Mouse (Mus musculus) lung, postnatal 4 days (tissue): Measurements from ENCODE around the gene Unc93b1.
"Not testable (repeated sequence)": the region's sequence is repeated elsewhere in the genome, so short reads cannot be mapped to it uniquely, and the experiment has no call there.

ENCODE experiments used
- DNase-seq, 2 experiments: peaks; one replicate each; pipeline ENCODE4 v3.0.0; 2021

Gene Unc93b1

DNA sequence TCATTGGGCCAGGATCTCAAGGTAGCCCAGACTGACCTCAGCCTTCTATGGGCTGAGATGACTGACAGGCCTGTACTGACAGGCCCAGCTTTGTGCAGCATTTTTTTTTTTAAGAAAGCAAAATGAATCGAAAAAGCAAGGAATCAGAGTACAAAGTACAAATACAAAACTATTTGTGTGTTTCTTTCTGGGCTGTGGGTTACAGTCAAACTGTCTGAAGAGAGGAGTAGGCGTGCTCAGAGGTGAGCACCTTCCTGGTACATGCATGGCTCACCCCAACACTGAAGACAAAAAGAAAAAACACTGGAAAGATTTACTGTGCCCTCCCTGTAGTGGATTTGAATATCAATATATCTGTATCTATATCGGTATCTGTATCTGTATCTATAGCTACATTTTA, 12.8 kb downstream of the Unc93b1 start:
- DNase-seq, result no peak

DNA sequence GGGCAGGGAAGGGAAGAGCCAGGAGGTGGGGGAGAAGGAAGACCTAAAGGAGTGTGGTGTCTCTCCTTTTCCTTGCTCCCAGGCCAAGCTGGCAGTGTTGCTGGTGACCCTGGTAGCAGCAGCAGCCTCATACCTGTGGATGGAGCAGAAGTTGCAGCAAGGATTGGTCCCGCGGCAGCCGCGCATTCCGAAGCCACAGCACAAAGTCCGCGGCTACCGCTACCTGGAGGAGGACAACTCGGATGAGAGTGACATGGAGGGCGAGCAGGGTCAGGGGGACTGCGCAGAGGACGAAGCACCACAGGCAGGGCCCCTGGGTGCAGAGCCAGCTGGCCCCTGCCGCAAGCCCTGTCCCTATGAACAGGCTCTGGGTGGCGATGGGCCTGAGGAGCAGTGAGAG, 13.6 kb downstream of the Unc93b1 start:
- DNase-seq, result no peak

- DNase-seq, result no peak
These were observed 15.3 kb downstream of the Unc93b1 start for GRCm38 (mm10) chr19:3950331-3950730.

DNA sequence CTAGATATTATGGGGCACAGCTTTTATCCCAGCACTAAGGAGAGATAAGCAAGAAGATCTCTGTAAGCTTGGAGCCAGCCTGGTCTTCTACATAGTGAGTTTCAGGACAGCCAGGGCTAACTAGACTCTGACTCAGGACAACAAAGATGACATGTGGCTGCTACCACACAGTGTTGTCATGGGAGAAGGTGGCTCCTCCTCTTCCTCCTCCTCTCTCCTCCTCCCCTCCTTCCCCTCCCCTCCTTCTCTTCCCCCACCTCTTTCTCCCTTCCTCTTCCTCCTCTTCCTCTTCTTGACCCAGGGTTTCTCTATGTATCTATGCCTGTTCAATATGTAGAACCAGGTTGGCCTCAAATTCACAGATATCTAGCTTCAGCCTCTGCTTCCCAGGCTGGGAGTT, 16.5 kb downstream of the Unc93b1 start:
- DNase-seq, result no peak

- no peak for DNase-seq
These were observed 17.1 kb downstream of the Unc93b1 start for GRCm38 (mm10) chr19:3952099-3952498.

- no peak for DNase-seq
These were observed 20.0 kb downstream of the Unc93b1 start for GRCm38 (mm10) chr19:3955033-3955432.

DNA sequence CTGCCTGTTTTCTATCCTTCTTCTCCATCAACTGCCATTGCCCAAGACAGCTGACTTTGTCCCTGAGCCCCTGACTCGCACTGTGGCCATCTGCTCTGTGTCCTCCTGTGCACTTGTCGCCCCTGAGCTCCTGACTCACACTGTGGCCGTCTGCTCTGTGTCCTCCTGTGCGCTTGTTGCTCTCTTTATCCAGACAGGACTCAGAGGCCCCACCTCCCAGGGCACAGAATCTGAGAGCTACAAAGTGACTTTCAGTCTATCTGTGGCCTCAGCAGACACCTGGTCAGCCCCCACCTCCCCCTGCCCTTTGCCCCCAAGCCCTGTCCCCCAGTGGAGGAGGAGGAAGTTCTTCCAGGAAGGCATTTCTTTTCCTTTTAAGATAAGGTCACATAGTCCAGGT, 20.8 kb downstream of the Unc93b1 start:
- no peak for DNase-seq

GRCm38 (mm10) chr19:3957296-3958036, 22.5 kb downstream of the Unc93b1 start:
- not testable (repeated sequence) for DNase-seq

DNA sequence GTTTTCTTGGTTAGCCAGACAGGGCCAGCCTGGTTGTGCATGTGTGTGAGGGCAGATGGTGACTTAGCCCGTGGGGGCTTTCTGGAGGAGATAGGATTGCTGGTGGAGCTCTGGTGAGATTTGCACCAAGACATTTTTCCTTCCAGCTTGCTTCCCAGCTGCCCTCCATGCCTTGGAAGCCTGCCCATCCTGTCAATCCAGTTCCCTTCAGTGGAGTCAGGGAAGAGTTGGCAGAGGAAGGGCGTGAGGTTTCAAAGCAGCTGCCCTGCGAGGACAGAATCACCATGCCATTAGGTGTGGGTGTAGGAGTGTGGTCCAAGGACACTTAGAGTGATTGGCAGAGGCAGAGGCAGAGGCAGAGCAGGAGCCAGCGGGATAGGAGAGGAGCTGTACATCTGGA, 23.5 kb downstream of the Unc93b1 start, which contains the start of gene Aldh3b3:
Gene Aldh3b3 (plus strand): TSS at position 176 of the 400 bp plus-strand sequence.
- DNase-seq, result no peak

DNA sequence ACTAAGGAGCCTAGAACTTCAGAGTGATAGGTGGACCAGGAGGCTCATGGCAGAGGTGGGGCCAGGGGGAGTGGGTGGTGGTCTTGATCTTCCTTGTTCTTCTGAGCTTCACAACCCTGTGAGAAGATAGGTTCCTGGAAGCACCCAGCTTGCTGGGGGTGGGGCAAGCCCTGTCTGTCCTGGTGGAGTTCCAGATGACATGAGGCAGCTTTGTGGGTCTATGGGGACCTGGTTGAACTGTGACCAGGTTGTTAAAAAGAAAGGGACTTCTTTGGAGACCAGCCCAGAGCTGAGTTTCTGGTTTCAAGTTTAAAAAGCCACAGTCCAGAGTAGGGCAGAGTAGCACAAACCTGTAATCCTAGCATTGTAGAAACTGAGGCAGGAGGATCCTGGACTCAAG, 24.0 kb downstream of the Unc93b1 start:
- DNase-seq, result no peak

DNA sequence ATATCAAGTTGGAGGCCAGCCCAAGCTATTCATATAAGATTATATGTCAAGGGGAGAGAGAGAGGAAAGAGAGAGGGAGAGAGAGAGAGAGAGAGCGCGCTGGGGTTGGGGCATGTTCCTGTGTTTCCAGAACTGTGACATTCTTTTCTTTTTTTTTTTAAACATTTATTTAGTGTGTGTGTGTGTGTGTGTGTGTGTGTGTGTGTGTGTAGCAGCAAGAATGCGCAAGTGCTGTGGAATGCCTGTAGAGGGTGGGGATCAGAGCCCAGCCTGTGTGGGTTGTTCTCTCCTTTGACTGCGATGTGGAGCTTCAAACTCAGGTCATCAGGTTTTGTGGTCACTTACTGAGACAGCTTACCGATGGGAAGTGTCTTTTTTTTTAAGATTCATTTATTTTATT, 25.2 kb downstream of the Unc93b1 start:
- peak; percentile 25 to 64 for DNase-seq

DNA sequence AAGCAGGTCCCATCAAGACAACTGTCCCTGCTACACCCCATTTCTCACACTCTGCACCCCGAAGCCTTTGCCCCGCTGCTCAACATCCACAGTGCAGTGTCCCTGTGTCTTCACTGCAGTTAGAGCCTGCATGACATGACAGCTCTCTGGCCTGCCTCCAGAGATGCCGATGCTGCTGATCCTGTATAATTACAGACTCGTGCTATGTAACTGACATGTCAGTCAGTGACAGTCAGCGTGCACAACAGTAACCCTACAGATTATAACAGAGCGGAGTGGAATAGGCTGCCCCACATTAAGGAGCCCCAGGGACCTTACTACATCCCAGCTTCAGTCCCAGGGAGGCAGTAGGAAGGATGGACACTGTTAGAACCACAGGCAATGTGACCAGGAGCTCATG, 26.8 kb downstream of the Unc93b1 start:
- DNase-seq, result not testable (repeated sequence)

DNA sequence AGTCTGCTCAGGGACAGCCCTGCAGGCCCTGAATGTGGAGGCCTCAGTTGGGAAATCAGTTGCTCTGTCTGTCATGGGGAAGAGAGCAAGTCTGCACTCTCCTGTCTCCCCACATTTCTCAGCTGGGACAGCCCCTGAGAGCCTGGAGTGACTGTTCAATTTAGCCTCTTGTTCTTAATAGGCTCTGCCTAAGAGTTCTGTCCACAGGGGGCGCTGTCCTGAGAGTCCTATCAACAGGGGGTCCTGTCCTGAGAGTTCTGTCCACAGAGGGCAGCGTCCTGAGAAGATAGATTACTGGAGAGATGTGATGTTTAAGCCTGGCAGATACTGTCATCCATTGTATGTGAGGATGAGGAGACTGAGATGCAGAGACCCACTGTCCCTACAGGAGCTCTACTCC, 27.5 kb downstream of the Unc93b1 start:
- DNase-seq, result peak in 1 of 2 experiments; percentile 56

- no peak for DNase-seq
These were observed 29.0 kb downstream of the Unc93b1 start for GRCm38 (mm10) chr19:3964030-3964429.

- DNase-seq, result no peak
These were observed 31.5 kb downstream of the Unc93b1 start for GRCm38 (mm10) chr19:3966330-3967075.

DNA sequence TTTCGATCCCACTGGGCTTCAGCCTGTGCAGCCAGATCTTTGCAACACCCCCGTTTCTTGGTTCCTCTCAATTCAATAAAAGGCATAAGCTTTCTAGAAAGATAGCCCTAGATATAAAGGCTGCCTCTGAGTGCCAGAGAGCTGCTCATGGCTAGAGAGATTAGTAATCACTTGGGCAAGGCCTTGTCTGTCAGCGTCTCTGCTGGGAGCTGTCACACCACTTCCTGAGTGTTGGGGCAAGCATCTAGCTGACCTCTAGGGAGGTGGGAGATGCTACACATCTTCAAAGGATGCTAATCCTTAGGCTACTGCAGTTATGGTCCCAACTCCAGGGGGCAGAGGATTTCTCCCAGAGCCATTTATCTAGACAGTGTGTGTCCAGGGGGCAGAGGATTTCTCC, 32.3 kb downstream of the Unc93b1 start:
- DNase-seq, result no peak

DNA sequence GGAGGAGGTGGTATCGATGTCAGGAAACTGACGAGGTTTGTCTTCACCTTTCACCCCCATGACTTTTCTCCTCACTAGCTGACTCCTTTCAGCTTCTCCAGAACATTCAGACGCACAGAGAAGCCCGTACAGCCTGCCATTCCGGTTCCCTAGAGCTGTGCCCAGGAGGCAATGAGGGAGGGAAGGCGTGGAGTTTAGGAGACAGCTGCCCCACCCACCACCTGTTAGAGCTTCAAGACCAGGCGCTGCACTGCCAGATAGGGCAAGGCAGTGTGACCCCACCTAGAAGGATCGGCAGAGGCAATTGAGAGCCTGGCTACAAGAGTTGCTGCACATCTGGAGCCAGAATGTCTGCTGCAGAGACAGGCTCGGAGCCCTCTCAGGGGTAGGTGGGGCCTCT, 37.2 kb downstream of the Unc93b1 start, which contains the start of gene Aldh3b2:
Gene Aldh3b2 (plus strand): TSS at position 100 of the 400 bp plus-strand sequence.
- peak in 1 of 2 experiments; percentile 51 for DNase-seq

DNA sequence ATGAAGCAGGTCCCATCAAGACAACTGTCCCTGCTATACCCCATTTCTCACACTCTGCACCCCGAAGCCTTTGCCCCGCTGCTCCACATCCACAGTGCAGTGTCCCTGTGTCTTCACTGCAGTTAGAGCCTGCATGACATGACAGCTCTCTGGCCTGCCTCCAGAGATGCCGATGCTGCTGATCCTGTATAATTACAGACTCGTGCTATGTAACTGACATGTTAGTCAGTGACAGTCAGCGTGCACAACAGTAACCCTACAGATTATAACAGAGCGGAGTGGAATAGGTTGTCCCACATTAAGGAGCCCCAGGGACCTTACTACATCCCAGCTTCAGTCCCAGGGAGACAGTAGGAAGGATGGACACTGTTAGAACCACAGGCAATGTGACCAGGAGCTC, 39.6 kb downstream of the Unc93b1 start:
- not testable (repeated sequence) for DNase-seq

DNA sequence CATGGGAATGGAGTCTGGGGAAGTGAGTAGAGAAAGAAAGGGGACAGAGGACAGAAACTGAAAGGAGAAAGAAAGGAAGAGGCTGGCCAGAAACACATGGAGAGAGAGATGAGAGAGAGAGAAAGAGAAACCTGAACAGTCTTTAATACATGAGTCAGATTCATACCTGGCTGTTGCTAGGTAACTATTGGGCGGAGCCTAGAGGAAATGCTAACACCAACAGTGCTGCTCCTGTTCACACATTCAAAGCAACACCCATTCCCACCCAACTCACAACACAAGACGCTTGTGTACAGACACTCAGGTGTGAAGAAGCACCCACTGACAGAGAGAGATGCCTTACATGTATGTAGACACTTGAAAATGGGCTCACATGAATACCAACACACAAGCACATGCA, 40.9 kb downstream of the Unc93b1 start:
- no peak for DNase-seq

DNA sequence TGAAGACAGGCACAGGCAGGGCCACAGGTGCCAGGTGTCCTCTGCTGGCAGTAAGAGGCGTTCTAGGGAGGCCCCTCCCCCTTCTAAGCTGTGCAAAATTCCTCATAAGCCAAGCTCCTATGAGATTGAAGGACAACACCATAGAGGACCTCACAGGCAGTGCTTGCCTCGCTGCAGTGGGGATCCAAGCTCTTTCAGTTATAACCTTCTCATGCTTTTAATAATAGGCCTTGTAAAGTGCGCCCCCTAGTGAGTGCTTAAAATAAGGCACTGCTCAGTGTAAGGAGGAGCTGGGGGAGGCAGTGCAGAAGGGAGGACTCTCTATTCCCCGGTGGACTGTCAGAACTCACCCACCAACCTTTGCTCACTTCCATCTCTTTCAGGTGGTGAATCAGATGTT, 45.3 kb downstream of the Unc93b1 start:
- DNase-seq, result peak in 1 of 2 experiments; percentile 86

GRCm38 (mm10) chr19:3980917-3981316, 45.9 kb downstream of the Unc93b1 start:
- no peak for DNase-seq

DNA sequence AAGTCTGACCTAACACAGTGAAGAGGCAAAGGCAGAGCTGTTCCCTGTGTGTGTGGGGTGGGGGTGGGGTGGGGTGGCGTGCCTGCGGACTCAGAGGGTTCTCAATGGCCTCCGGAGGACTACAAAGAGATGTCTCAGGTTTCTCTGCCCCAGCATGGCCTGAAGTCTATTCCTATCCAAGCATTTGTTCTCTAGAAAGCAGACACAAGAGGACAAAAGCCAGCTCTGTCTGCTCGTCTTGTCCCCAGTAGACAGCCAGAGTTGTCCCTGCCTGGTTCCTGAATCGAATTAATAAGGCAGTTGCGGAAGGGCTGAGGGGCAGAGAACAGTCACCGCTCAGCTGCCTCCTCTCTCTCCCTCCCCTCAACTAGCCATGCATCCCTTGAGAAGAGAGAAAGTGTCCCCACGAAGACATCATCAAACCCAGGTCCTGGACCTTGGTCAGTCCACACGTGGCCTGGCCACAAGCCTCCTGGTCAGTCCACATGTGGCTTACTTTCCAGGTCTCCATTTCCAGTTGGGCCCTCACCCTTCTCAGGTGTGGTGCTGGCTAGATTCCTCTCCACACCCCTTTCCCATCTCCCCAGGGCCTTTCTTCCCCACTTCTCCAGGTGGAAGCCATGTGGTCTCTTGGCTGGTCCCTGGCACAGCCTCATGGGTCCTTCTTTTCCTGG, 48.7 kb downstream of the Unc93b1 start:
- no peak for DNase-seq

DNA sequence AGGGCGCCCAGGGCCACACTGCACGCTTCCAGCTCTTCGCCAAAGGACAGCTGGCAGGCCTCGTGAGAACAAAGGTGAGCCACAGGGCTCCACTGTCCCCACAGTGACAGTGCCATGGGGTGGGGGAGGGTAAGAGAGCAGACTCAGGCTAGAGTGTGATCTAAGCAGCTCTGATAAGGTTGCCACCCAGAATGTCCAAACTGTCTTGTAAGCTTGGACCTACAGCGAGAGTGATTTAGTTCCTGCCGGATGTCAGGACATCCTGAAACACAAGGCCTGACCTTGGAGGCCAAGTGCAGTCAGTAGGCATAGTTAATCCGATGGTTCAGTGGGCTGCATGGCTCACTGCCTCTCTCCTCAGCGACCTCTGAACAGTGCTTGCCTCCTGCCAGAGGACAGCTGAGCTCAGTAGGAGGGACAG, 50.3 kb downstream of the Unc93b1 start:
- DNase-seq, result peak; percentile 51 to 61

GRCm38 (mm10) chr19:3986334-3986733, 51.3 kb downstream of the Unc93b1 start, which contains the start of gene Acy3:
Gene Acy3, plus strand, starts transcription at chr19:3986570.
- DNase-seq, result peak; percentile 90 to 92
